Mouse (Mus musculus) liver, adult 2 months (tissue): ENCODE results near the gene Ltbp3. TPM values are rescaled to one million over a fixed set of nuclear protein-coding genes. Genes with fewer than 3 reads are reported as not detected.

Experiments
- DNase-seq: peaks from one replicate; pipeline ENCODE4 v3.0.0-alpha.2; 2011; ENCODE audit warnings: low read depth, low spot score; ENCODE audit errors: extremely low read depth
- H3K27ac ChIP-seq: fragments of 200-500 bp; replicated peaks from 2 replicates; pipeline ENCODE4 v1.5.1; 2012; ENCODE audit warnings: low read depth, mild to moderate bottlenecking, control low read depth, inconsistent platforms, low read length; ENCODE audit not compliant: insufficient read depth
- H3K27me3 ChIP-seq: fragments of 200-500 bp; 2 replicates; pipeline ENCODE4 v1.6.1; 2012; ENCODE audit warnings: mild to moderate bottlenecking, moderate library complexity, low read length, inconsistent platforms; ENCODE audit not compliant: control insufficient read depth, insufficient read depth
- H3K36me3 ChIP-seq: fragments of 200-500 bp; 2 replicates; pipeline ENCODE4 v1.6.1; 2012; ENCODE audit warnings: low read length, inconsistent platforms; ENCODE audit not compliant: control insufficient read depth, insufficient read depth
- H3K4me1 ChIP-seq: fragments of 200-500 bp; 2 replicates; pipeline ENCODE4 v1.6.1; 2011; ENCODE audit warnings: low read length; ENCODE audit not compliant: control insufficient read depth, insufficient read depth
- H3K4me3 ChIP-seq: fragments of 200-500 bp; 2 replicates; pipeline ENCODE4 v1.5.1; 2011; ENCODE audit warnings: low read depth, mild to moderate bottlenecking, control low read depth, low read length, moderate library complexity; ENCODE audit not compliant: insufficient read depth
- H3K79me2 ChIP-seq: fragments of 200-500 bp; 2 replicates; pipeline ENCODE4 v1.6.1; 2012; ENCODE audit warnings: inconsistent platforms, mild to moderate bottlenecking, low read length, moderate library complexity; ENCODE audit not compliant: control insufficient read depth, insufficient read depth
- H3K9ac ChIP-seq: fragments of 200-500 bp; 2 replicates; pipeline ENCODE4 v1.6.1; 2012; ENCODE audit warnings: low read depth, mild to moderate bottlenecking, control low read depth, inconsistent platforms, low read length
- CTCF ChIP-seq: fragments of 200-500 bp; IDR thresholded peaks from 2 replicates; pipeline ENCODE4 v1.5.1; 2011; ENCODE audit warnings: low read depth, low read length, control low read depth
- POLR2A ChIP-seq: fragments of 200-500 bp; IDR thresholded peaks from 2 replicates; pipeline ENCODE4 v1.6.1; 2011; ENCODE audit warnings: low read length, control low read depth; ENCODE audit not compliant: insufficient read depth; ENCODE audit errors: extremely low read depth
- WGBS: fragments of 180-500 bp; shearing (Covaris S2); methylation state at CpG from one replicate; pipeline ENCODE4 v1.1.7; 2018; 5-methylcytosine and 5-hydroxymethylcytosine counted together
- polyA plus RNA-seq: library from polyadenylated mRNA; depleted of rRNA; stranded (reverse); fragments of >200 nt; gene quantifications from 2 replicates; pipeline ENCODE4 v1.2.3, GENCODE M21; 2012
- total RNA-seq: library from RNA; depleted of rRNA; stranded (reverse); fragments of >200 nt; gene quantifications from 2 replicates; pipeline ENCODE4 v1.2.3, GENCODE M21; 2014

The Ltbp3 gene
- total and polyA plus RNA-seq, 2 experiments = 1.2 to 3.4 TPM

DNA sequence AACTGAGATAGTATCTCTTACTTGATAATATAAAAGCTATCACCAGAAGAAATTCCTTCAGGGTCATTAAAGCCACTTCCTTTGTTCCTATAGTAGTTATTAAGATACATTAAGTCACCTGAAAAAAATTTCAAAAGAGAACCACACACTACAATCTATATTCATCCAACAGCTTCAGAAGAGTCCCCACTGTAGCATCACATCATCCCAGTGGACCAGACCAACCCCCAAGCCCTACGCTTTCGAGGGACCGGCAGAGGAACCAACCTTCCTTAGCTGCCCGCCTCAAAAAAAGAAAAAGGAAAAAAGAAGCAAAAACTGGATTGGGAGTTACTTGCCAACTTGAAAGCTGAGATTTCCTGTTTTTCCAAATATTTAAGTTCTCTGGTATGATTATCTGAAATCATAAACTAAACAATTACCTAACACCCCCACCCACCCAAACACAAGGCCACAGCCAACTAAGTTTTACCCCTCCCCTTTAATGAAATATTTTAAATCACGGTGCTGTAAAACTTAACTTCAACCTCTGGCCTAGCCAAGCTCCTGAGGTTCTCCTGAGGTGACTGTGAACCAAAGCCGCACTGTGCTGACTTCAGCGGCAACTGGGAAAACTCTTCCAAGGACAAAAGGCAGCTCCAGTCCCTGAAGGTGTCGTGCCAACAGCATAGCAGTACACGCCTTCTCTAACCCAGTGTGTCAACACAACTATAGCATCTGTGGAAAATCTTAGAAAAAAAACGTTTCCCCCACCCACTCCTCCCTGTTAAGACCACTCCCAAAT, 59.1 kb downstream of the Ltbp3 start:
- peak; percentile 72 for DNase-seq

GRCm38 (mm10) chr19:5800350-5800631, 59.6 kb downstream of the Ltbp3 start:
- Histone ChIP-seq H3K27ac (peak overlapping the region; percentile 8; the same call in 1 of the 2 replicates), H3K9ac (peak overlapping the region; percentile 78), H3K4me1 (peaks cover 11% of the 10 kb centered on the region; the same call in 1 of the 2 replicates), H3K4me3 (peak overlapping the region; percentile 90), H3K79me2 (peaks cover 8% of the 10 kb centered on the region; the same call in 1 of the 2 replicates), H3K27me3 (no peaks in the 10 kb centered on the region), H3K36me3 (peaks cover 36% of the 10 kb centered on the region)
- 0 out of 2 replicates have a peak, but pooled peaks have one; percentile 15 for TF ChIP-seq POLR2A
- TF ChIP-seq CTCF = no peak
- 0% methylated on average over 2 of the region's 2 CpGs for WGBS
- no peak for DNase-seq

More for the DNA sequence above, 59.1 kb downstream of the Ltbp3 start:
- peak overlapping the region; percentile 90 for H3K4me3 ChIP-seq
- peaks cover 8% of the 10 kb centered on the region; the same call in 1 of the 2 replicates for H3K79me2 ChIP-seq
- no peak overlapping the region; the same call in 1 of the 2 replicates for H3K27ac ChIP-seq
- TF ChIP-seq CTCF = no peak
- no peak for TF ChIP-seq POLR2A
- H3K4me1 ChIP-seq = peaks cover 12% of the 10 kb centered on the region; the same call in 1 of the 2 replicates
- peaks cover 39% of the 10 kb centered on the region for H3K36me3 ChIP-seq
- H3K9ac ChIP-seq = peak overlapping the region; percentile 78
- under 1% methylated on average over 10 of the region's 10 CpGs for WGBS
- H3K27me3 ChIP-seq = no peaks in the 10 kb centered on the region

DNA sequence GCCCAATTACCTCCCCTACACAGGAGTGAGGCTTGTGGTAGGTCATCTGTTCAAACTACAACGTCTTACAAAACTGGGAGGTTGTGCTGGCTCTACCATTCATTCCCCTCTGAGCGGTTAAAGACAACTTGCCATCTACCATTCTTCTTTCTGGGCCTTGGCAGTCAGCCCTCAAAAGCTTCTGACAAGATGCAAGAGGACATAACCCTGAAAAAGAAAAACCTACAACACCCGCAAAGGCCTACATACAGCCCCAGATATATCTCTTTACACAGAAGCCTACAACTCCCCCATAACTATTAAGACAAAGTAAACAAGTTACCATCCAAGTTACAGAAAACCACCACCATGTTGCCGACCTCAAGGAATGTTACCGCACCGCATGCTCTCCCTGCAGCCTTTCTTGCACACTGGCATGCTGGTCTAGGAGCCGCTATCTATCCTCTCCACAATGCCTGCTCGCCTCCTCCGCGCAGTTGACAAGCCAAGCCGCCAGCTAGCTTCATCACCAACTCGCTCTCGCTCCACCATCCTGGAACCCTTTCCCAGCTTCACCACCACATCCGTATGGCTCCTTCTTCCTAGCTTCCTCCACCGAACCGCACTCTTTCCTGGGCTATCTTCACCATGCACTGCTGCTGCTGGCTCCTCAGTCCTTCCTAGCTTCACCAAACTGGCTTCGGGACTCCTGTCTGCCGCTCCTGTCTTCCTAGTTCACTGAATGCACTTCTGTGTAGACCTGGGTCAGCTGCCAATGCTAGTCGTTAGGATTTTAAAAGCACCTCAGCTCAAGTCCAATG, 60.1 kb downstream of the Ltbp3 start:
- peaks cover 10% of the 10 kb centered on the region; the same call in 1 of the 2 replicates for H3K4me1 ChIP-seq
- H3K9ac ChIP-seq = peak overlapping the region; percentile 78
- peak; percentile 58; the same call in 1 of the 2 replicates for TF ChIP-seq POLR2A
- no peak for TF ChIP-seq CTCF
- peak overlapping the region; percentile 43 for H3K27ac ChIP-seq
- H3K79me2 ChIP-seq = peaks cover 8% of the 10 kb centered on the region; the same call in 1 of the 2 replicates
- peaks cover 31% of the 10 kb centered on the region for H3K36me3 ChIP-seq
- under 1% methylated on average over 19 of the region's 19 CpGs for WGBS
- no peaks in the 10 kb centered on the region for H3K27me3 ChIP-seq
- peak; percentile 56 for DNase-seq
- peak overlapping the region; percentile 90 for H3K4me3 ChIP-seq

DNA sequence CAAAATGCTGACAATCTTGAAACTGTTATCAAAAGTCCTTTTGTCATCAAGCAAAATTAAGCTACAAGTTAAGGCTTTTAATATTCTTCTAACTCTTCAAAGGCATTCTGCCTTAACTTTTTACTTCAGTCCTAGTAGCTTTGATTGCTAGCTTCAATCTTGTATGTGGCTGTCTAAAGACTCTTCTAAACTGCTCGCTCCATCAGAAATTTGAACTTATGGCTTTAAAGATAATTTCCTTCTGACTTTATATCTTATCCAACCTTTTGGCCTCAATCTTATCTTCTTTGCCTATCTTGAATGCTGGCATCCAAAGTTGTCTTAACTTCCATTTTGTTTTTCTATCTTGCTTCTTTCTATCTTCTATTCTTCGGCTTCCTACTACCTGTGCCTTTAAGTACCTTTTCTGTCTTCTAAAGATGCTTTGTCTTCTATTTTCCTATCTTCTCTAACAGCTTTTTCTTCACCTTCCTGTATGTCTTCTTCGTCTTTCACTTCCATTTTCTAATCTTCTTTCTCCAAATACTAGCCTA, 60.8 kb downstream of the Ltbp3 start:
- H3K27me3 ChIP-seq = no peaks in the 10 kb centered on the region
- peaks cover 8% of the 10 kb centered on the region; the same call in 1 of the 2 replicates for H3K79me2 ChIP-seq
- H3K9ac ChIP-seq = peak overlapping the region; percentile 78
- 0% methylated on average over 3 of the region's 3 CpGs for WGBS
- DNase-seq = peak; percentile 30
- peak overlapping the region; percentile 90 for H3K4me3 ChIP-seq
- no peak for TF ChIP-seq CTCF
- TF ChIP-seq POLR2A = no peak
- peaks cover 25% of the 10 kb centered on the region for H3K36me3 ChIP-seq
- H3K4me1 ChIP-seq = peaks cover 7% of the 10 kb centered on the region; the same call in 1 of the 2 replicates
- peak overlapping the region; percentile 43 for H3K27ac ChIP-seq

GRCm38 (mm10) chr19:5802011-5802786, 61.5 kb downstream of the Ltbp3 start:
- TF ChIP-seq CTCF (no peak), POLR2A (peak; percentile 100)
- H3K27me3 ChIP-seq = no peaks in the 10 kb centered on the region
- WGBS = under 1% methylated on average over 25 of the region's 25 CpGs

More at GRCm38 (mm10) chr19:5802011-5802786, 61.5 kb downstream of the Ltbp3 start:
- Histone ChIP-seq H3K4me3 (peak overlapping the region; percentile 90), H3K79me2 (peaks cover 8% of the 10 kb centered on the region; the same call in 1 of the 2 replicates), H3K4me1 (peaks cover 10% of the 10 kb centered on the region), H3K36me3 (peaks cover 18% of the 10 kb centered on the region), H3K27ac (peak overlapping the region; percentile 98), H3K9ac (peak overlapping the region; percentile 69)
- peak; percentile 90 for DNase-seq
